Mouse (Mus musculus) embryonic facial prominence, embryonic 11.5 days (tissue): ENCODE measurements around the gene Hikeshi. TPM values are rescaled to one million over a fixed set of nuclear protein-coding genes. Genes with fewer than 3 reads are reported as not detected.

Experiments
- ATAC-seq: fragments of 200-750 bp; cut with Nextera tagmentation; replicated peaks from 2 replicates; pipeline ENCODE4 v1.8.0; 2017; ENCODE audit warnings: low read depth; ENCODE audit not compliant: insufficient number of reproducible peaks, low FRiP score, low TSS enrichment
- DNase-seq: peaks from one replicate; pipeline ENCODE4 v3.0.0-alpha.2; 2015; ENCODE audit warnings: low spot score
- H3K27ac ChIP-seq: fragments of 300-500 bp; sonication (generic); replicated peaks from 2 replicates; pipeline ENCODE4 v1.5.1; 2014; ENCODE audit warnings: mild to moderate bottlenecking, low read depth, low read length, control low read depth
- H3K27me3 ChIP-seq: fragments of 300-500 bp; sonication (generic); 2 replicates; pipeline ENCODE4 v1.6.1; 2014; ENCODE audit warnings: mild to moderate bottlenecking, low read length, moderate library complexity, mixed read lengths; ENCODE audit not compliant: control insufficient read depth, insufficient read depth
- H3K36me3 ChIP-seq: fragments of 300-500 bp; sonication (generic); replicated peaks from 2 replicates; pipeline ENCODE4 v1.6.1; 2014; ENCODE audit warnings: low read depth, mild to moderate bottlenecking, low read length, moderate library complexity, mixed read lengths; ENCODE audit not compliant: control insufficient read depth, insufficient read depth
- H3K4me1 ChIP-seq: fragments of 300-500 bp; sonication (generic); 2 replicates; pipeline ENCODE4 v1.6.1; 2014; ENCODE audit warnings: low read length, mixed read lengths; ENCODE audit not compliant: control insufficient read depth, insufficient read depth
- H3K4me2 ChIP-seq: fragments of 300-500 bp; sonication (generic); 2 replicates; pipeline ENCODE4 v1.6.1; 2014; ENCODE audit warnings: low read depth, mild to moderate bottlenecking, control low read depth, low read length, moderate library complexity
- H3K4me3 ChIP-seq: fragments of 300-500 bp; sonication (generic); 2 replicates; pipeline ENCODE4 v1.5.1; 2014; ENCODE audit warnings: low read depth, low read length, control low read depth
- H3K9ac ChIP-seq: fragments of 300-500 bp; sonication (generic); replicated peaks from 2 replicates; pipeline ENCODE4 v1.6.1; 2014; ENCODE audit warnings: mild to moderate bottlenecking, control low read depth, low read length
- H3K9me3 ChIP-seq: fragments of 300-500 bp; sonication (generic); replicated peaks from 2 replicates; pipeline ENCODE4 v1.6.1; 2016; ENCODE audit warnings: mild to moderate bottlenecking, low read length, inconsistent platforms, mixed read lengths; ENCODE audit not compliant: control insufficient read depth
- WGBS: fragments of 180-500 bp; shearing (Covaris S2); extraction: QIAGEN DNeasy Blood & Tissue Kit; methylation state at CpG from one replicate; pipeline ENCODE4 v1.1.7; 2014; 5-methylcytosine and 5-hydroxymethylcytosine counted together
- polyA plus RNA-seq: library from polyadenylated mRNA; unstranded; fragments of >200 nt; fragmentation: Nextera tagmentation; extraction: Ambion mirVana; gene quantifications from 2 replicates; pipeline ENCODE4 v1.2.1, GENCODE M21; 2014

Gene Hikeshi
- polyA plus RNA-seq, 1 experiment from 2014 or later = 184 TPM

DNA sequence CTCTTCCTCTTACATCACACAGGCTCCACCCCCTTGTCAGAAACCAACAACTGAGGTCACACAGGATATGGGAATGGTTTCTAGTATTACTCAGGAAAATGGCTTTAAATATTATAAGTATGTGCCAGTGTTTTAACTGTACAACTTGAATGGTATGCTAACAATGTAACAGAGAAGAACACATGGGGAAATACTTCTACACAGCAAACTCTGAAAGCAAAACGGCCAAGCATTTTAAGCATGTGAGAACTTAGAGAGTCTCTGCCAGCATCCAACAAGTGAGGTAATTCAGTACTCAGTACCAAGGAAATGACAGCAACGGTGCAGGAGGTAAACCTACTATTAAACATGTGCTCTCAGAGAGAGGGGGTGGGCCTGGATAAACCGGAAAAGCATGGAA, 56.5 kb downstream of the Hikeshi start:
- H3K36me3 ChIP-seq = no peaks in the 10 kb centered on the region
- H3K27ac ChIP-seq = no peak overlapping the region
- H3K9me3 ChIP-seq = no peaks in the 10 kb centered on the region
- no peaks in the 10 kb centered on the region for H3K27me3 ChIP-seq
- DNase-seq (no peak), ATAC-seq (no peak)
- WGBS = 68% methylated on average over 3 of the region's 3 CpGs
- no peak overlapping the region for H3K4me3 ChIP-seq
- H3K9ac ChIP-seq = no peak overlapping the region
- H3K4me1 ChIP-seq = no peaks in the 10 kb centered on the region
- no peak overlapping the region for H3K4me2 ChIP-seq

DNA sequence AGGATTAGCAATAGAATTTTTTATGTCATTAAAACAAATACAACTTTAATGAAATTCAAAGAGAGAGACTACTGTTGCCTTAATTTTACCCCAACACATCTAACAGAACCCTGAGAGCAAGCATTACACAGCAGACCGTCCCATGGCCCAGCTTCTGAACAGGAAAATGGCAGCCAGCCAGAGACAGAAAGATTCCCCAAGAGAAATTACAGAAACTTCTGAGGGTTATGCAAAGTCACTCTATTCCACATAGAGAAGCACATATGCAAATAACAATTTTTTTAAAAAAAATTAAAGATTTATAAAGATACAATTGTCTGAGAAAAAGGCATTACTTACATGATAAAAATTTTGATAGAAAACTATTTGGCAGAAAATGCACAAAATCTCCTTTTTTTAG, 61.3 kb downstream of the Hikeshi start:
- no peak for DNase-seq
- H3K4me2 ChIP-seq = no peak overlapping the region
- H3K9me3 ChIP-seq = no peaks in the 10 kb centered on the region
- H3K27ac ChIP-seq = no peak overlapping the region
- 86% methylated on average over 1 of the region's 1 CpGs for WGBS
- no peaks in the 10 kb centered on the region for H3K36me3 ChIP-seq
- H3K4me3 ChIP-seq = no peak overlapping the region
- no peaks in the 10 kb centered on the region for H3K4me1 ChIP-seq
- H3K9ac ChIP-seq = no peak overlapping the region
- no peaks in the 10 kb centered on the region for H3K27me3 ChIP-seq
- no peak for ATAC-seq

Other genes with a start within 250 kb of the Hikeshi start
- gene Ccdc81, start 37.6 kb downstream of the Hikeshi start, polyA plus RNA-seq = 0.46 and 0.55 TPM in 2 replicates
- 93.2 and 100 TPM in 2 replicates for gene Eed, start 39.8 kb upstream of the Hikeshi start, polyA plus RNA-seq
- 31.6 and 32.1 TPM in 2 replicates for gene Picalm, start 189.0 kb upstream of the Hikeshi start, polyA plus RNA-seq